Mouse (Mus musculus) heart, postnatal 0 days (tissue): ENCODE results near the gene Rfc2. TPM values are rescaled to one million over a fixed set of nuclear protein-coding genes. Genes with fewer than 3 reads are reported as not detected.

Experiments
- ATAC-seq: fragments of 200-750 bp; cut with Nextera tagmentation; 2 replicates; pipeline ENCODE4 v1.8.0; 2017; ENCODE audit warnings: low read depth, moderate number of reproducible peaks, moderate library complexity; ENCODE audit not compliant: insufficient read depth
- DNase-seq: peaks from one replicate; pipeline ENCODE4 v3.0.0-alpha.2; 2016; ENCODE audit warnings: low spot score
- H3K27ac ChIP-seq: fragments of 300-500 bp; sonication (generic); 2 replicates; pipeline ENCODE4 v1.5.1; 2014; ENCODE audit warnings: low read depth, mild to moderate bottlenecking
- H3K27me3 ChIP-seq: fragments of 300-500 bp; sonication (generic); 2 replicates; pipeline ENCODE4 v1.6.1; 2014; ENCODE audit warnings: low read length, mixed read lengths; ENCODE audit not compliant: control insufficient read depth, insufficient read depth
- H3K36me3 ChIP-seq: fragments of 300-500 bp; sonication (generic); replicated peaks from 2 replicates; pipeline ENCODE4 v1.6.1; 2014; ENCODE audit warnings: low read length, mixed read lengths; ENCODE audit not compliant: control insufficient read depth, insufficient read depth
- H3K4me1 ChIP-seq: fragments of 300-500 bp; sonication (generic); 2 replicates; pipeline ENCODE4 v1.6.1; 2014; ENCODE audit warnings: antibody characterized with exemption; ENCODE audit not compliant: control insufficient read depth, insufficient read depth
- H3K4me2 ChIP-seq: fragments of 300-500 bp; sonication (generic); 2 replicates; pipeline ENCODE4 v1.6.1; 2014; ENCODE audit warnings: low read depth, mild to moderate bottlenecking, low read length, moderate library complexity
- H3K4me3 ChIP-seq: fragments of 300-500 bp; sonication (generic); 2 replicates; pipeline ENCODE4 v1.5.1; 2014; ENCODE audit warnings: low read depth, low read length
- H3K9ac ChIP-seq: fragments of 300-500 bp; sonication (generic); replicated peaks from 2 replicates; pipeline ENCODE4 v1.6.1; 2014; ENCODE audit warnings: low read depth, low read length, mixed read lengths
- H3K9me3 ChIP-seq: fragments of 300-500 bp; sonication (generic); replicated peaks from 2 replicates; pipeline ENCODE4 v1.6.1; 2016; ENCODE audit warnings: low read length; ENCODE audit not compliant: control insufficient read depth
- CTCF ChIP-seq: IDR thresholded peaks from 2 replicates; pipeline ENCODE4 v1.5.1; 2016; ENCODE audit warnings: antibody characterized with exemption, control low read depth, low read depth
- EP300 ChIP-seq: IDR thresholded peaks from 2 replicates; pipeline ENCODE4 v1.6.1; 2016; ENCODE audit warnings: antibody characterized with exemption, low read depth
- WGBS: fragments of 180-500 bp; shearing (Covaris S2); extraction: QIAGEN DNeasy Blood & Tissue Kit; methylation state at CpG from one replicate; pipeline ENCODE4 v1.1.7; 2014; 5-methylcytosine and 5-hydroxymethylcytosine counted together
- polyA plus RNA-seq: library from polyadenylated mRNA; unstranded; fragments of >200 nt; fragmentation: Nextera tagmentation; extraction: Ambion mirVana; gene quantifications from 2 replicates; pipeline ENCODE4 v1.2.1, GENCODE M21; 2015
- total RNA-seq: library from RNA; depleted of rRNA; stranded (reverse); fragments of >200 nt; gene quantifications from 2 replicates; pipeline ENCODE4 v1.2.3, GENCODE M21; 2014; ENCODE audit warnings: low replicate concordance

Rfc2 gene
- total and polyA plus RNA-seq, 2 experiments from 2014 or later, result 64.6 to 92.1 TPM

GRCm38 (mm10) chr5:134617071-134617470 lies 35.9 kb downstream of the Rfc2 start:
- H3K4me3 ChIP-seq, result no peak overlapping the region
- ATAC-seq, result peak; percentile 19; the same call in 1 of the 2 replicates
- no peak overlapping the region for H3K27ac ChIP-seq
- no peaks in the 10 kb centered on the region for H3K27me3 ChIP-seq
- peaks cover 42% of the 10 kb centered on the region for H3K36me3 ChIP-seq
- H3K9ac ChIP-seq, result no peak overlapping the region
- H3K4me1 ChIP-seq, result no peaks in the 10 kb centered on the region
- TF ChIP-seq EP300 (no peak), CTCF (peak; percentile 84)
- H3K4me2 ChIP-seq, result no peak overlapping the region
- 61% methylated on average over 3 of the region's 3 CpGs for WGBS
- no peak for DNase-seq
- no peaks in the 10 kb centered on the region for H3K9me3 ChIP-seq

GRCm38 (mm10) chr5:134620457-134620856 lies 39.3 kb downstream of the Rfc2 start:
- H3K4me2 ChIP-seq, result no peak overlapping the region
- H3K27me3 ChIP-seq, result no peaks in the 10 kb centered on the region
- DNase-seq (no peak), ATAC-seq (no peak)
- H3K4me1 ChIP-seq, result no peaks in the 10 kb centered on the region
- no peak overlapping the region for H3K9ac ChIP-seq
- WGBS, result 87% methylated on average over 9 of the region's 9 CpGs
- H3K9me3 ChIP-seq, result no peaks in the 10 kb centered on the region
- TF ChIP-seq CTCF, result no peak
- no peak for TF ChIP-seq EP300
- H3K36me3 ChIP-seq, result peaks cover 74% of the 10 kb centered on the region
- H3K4me3 ChIP-seq, result no peak overlapping the region
- H3K27ac ChIP-seq, result no peak overlapping the region

DNA sequence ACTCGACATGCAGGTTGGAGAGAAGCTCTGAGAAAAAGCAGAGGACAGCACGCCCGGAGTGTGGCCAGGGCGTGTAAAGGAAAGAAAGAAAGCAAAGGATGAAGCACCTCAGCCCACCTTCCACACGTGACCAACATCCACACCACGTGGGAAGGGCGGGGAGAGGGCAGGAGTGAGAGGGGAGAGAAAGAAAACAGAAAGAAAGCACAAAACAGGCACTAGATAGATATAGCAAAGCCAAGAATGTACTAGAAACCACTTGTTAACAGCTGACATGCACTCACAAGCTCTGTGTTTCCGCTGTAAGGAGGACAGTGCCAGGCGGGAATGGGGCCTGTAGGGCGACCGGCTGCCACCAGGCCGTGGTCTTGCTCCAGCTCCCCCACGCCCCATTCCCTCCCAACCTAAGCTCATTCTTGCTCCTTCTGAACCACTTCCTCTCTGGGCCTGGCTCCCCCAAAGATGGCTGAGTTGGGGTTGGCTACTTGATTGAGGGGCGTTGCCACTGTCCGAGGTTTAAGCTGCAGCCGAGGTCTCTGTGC lies 40.0 kb downstream of the Rfc2 start:
- no peak for DNase-seq
- TF ChIP-seq EP300 (no peak), CTCF (no peak)
- Histone ChIP-seq H3K9ac (no peak overlapping the region), H3K4me3 (no peak overlapping the region), H3K36me3 (peaks cover 81% of the 10 kb centered on the region), H3K4me2 (no peak overlapping the region), H3K27ac (no peak overlapping the region), H3K27me3 (no peaks in the 10 kb centered on the region), H3K9me3 (no peaks in the 10 kb centered on the region), H3K4me1 (no peaks in the 10 kb centered on the region)
- no peak for ATAC-seq
- 81% methylated on average over 16 of the region's 16 CpGs for WGBS

DNA sequence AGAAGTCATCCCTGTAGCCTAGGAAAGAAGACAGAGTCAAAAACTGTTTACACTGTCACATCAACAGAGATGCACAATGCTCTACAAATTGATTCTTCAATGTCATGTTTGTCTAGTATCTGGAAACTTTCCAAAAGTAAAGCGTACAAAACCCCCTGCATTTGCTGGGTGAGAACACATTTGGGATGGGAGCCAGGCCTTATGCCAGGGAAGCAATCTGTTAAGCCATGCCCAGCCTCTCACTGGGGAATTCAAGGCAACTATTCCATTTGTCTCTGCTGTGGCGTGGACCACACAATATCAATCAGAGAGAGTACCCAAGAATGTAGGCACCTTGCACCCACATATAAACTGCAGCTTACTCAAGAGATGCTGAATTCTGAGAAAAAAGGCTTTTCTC lies 40.9 kb downstream of the Rfc2 start:
- no peak overlapping the region for H3K9ac ChIP-seq
- H3K4me1 ChIP-seq, result no peaks in the 10 kb centered on the region
- no peaks in the 10 kb centered on the region for H3K27me3 ChIP-seq
- H3K9me3 ChIP-seq, result no peaks in the 10 kb centered on the region
- no peak overlapping the region for H3K4me3 ChIP-seq
- H3K27ac ChIP-seq, result no peak overlapping the region
- WGBS, result 59% methylated on average over 2 of the region's 2 CpGs
- no peak overlapping the region for H3K4me2 ChIP-seq
- ATAC-seq (no peak), DNase-seq (no peak)
- peaks cover 90% of the 10 kb centered on the region for H3K36me3 ChIP-seq
- TF ChIP-seq EP300, result no peak
- TF ChIP-seq CTCF, result no peak

DNA sequence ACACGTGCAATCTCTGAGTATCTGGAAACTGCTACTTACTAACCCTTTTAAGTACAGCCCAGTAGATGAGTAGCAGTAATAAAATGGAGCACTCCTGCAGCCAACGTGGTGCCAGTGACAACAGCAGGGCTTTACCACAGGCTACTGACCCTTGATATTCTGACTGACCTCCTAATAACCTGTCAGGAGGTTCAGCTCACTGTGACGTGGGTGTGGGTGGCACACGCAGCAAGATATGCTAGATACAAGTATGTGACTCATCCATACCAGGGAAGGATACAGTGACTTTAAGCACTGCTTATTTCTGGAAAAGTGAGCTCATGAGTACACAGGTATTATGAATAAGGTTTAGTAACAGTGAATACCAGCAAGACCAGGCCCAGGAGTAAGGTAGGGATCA lies 48.3 kb downstream of the Rfc2 start:
- DNase-seq (no peak), ATAC-seq (peak; percentile 30; the same call in 1 of the 2 replicates)
- Histone ChIP-seq H3K9ac (no peak overlapping the region), H3K4me3 (no peak overlapping the region), H3K9me3 (no peaks in the 10 kb centered on the region), H3K4me1 (no peaks in the 10 kb centered on the region), H3K36me3 (peaks cover 60% of the 10 kb centered on the region), H3K4me2 (no peak overlapping the region), H3K27me3 (no peaks in the 10 kb centered on the region), H3K27ac (no peak overlapping the region)
- TF ChIP-seq EP300 (no peak), CTCF (no peak)
- 25% methylated on average over 4 of the region's 4 CpGs for WGBS

- TF ChIP-seq CTCF (no peak), EP300 (no peak)
- Histone ChIP-seq H3K4me1 (no peaks in the 10 kb centered on the region), H3K36me3 (peaks cover 54% of the 10 kb centered on the region), H3K4me3 (no peak overlapping the region), H3K27ac (no peak overlapping the region), H3K27me3 (no peaks in the 10 kb centered on the region), H3K9me3 (no peaks in the 10 kb centered on the region), H3K4me2 (no peak overlapping the region), H3K9ac (no peak overlapping the region)
- ATAC-seq (no peak), DNase-seq (no peak)
Measured at GRCm38 (mm10) chr5:134630835-134631234, 49.7 kb downstream of the Rfc2 start.
